Mouse (Mus musculus) forebrain, embryonic 16.5 days (tissue): ENCODE measurements at regions not wholly inside any gene's neighbourhood (a gene's known extent, or its start where the extent isn't known, plus 50 kb on each side); places are given as distances from the start of the nearest gene placed in this dataset.

Source experiments
- ATAC-seq: fragments of 200-750 bp; cut with Nextera tagmentation; 2 replicates; pipeline ENCODE4 v1.8.0; 2017; ENCODE audit warnings: mild to moderate bottlenecking, moderate library complexity
- H3K27ac ChIP-seq: fragments of 300-500 bp; sonication (generic); 2 replicates; pipeline ENCODE4 v1.5.1; 2014; ENCODE audit warnings: low read length, control low read depth
- H3K27me3 ChIP-seq: fragments of 300-500 bp; sonication (generic); replicated peaks from 2 replicates; pipeline ENCODE4 v1.6.1; 2014; ENCODE audit warnings: low read length; ENCODE audit not compliant: control insufficient read depth, insufficient read depth
- H3K36me3 ChIP-seq: fragments of 300-500 bp; sonication (generic); 2 replicates; pipeline ENCODE4 v1.6.1; 2014; ENCODE audit not compliant: control insufficient read depth, insufficient read depth
- H3K4me1 ChIP-seq: fragments of 300-500 bp; sonication (generic); replicated peaks from 2 replicates; pipeline ENCODE4 v1.6.1; 2014; ENCODE audit warnings: low read length; ENCODE audit not compliant: control insufficient read depth, insufficient read depth
- H3K4me2 ChIP-seq: fragments of 300-500 bp; sonication (generic); 2 replicates; pipeline ENCODE4 v1.6.1; 2014; ENCODE audit warnings: mild to moderate bottlenecking, low read length, control low read depth
- H3K4me3 ChIP-seq: fragments of 300-500 bp; sonication (generic); replicated peaks from 2 replicates; pipeline ENCODE4 v1.5.1; 2014; ENCODE audit warnings: mild to moderate bottlenecking, low read length, control low read depth
- H3K9ac ChIP-seq: fragments of 300-500 bp; sonication (generic); replicated peaks from 2 replicates; pipeline ENCODE4 v1.6.1; 2014; ENCODE audit warnings: low read depth, low read length, control low read depth
- H3K9me3 ChIP-seq: fragments of 300-500 bp; sonication (generic); 2 replicates; pipeline ENCODE4 v1.6.1; 2016; ENCODE audit warnings: low read length; ENCODE audit not compliant: control insufficient read depth
- WGBS: fragments of 180-500 bp; shearing (Covaris S2); extraction: QIAGEN DNeasy Blood & Tissue Kit; methylation state at CpG from one replicate; pipeline ENCODE4 v1.1.7; 2014; 5-methylcytosine and 5-hydroxymethylcytosine counted together

- Histone ChIP-seq H3K36me3 (no peaks in the 10 kb centered on the region), H3K9me3 (no peaks in the 10 kb centered on the region), H3K4me1 (peaks cover 8% of the 10 kb centered on the region; the same call in 1 of the 2 replicates), H3K9ac (no peak overlapping the region), H3K27me3 (no peaks in the 10 kb centered on the region), H3K27ac (no peak overlapping the region), H3K4me2 (no peak overlapping the region), H3K4me3 (no peak overlapping the region)
- no peak for ATAC-seq
- WGBS: 76% methylated on average over 10 of the region's 10 CpGs
These were observed 115.6 kb upstream of the Nabp1 start for GRCm38 (mm10) chr1:51593621-51594441.

- Histone ChIP-seq H3K4me3 (no peak overlapping the region), H3K4me1 (peaks cover 8% of the 10 kb centered on the region; the same call in 1 of the 2 replicates), H3K27ac (no peak overlapping the region), H3K27me3 (no peaks in the 10 kb centered on the region), H3K36me3 (no peaks in the 10 kb centered on the region), H3K4me2 (no peak overlapping the region), H3K9me3 (no peaks in the 10 kb centered on the region), H3K9ac (no peak overlapping the region)
- ATAC-seq: no peak
- WGBS: 21% methylated on average over 4 of the region's 4 CpGs
These were observed 113.7 kb upstream of the Nabp1 start for GRCm38 (mm10) chr1:51591886-51592285.

GRCm38 (mm10) chr1:51590606-51591400, 112.6 kb upstream of the Nabp1 start:
- no peaks in the 10 kb centered on the region for H3K9me3 ChIP-seq
- WGBS: 22% methylated on average over 9 of the region's 9 CpGs
- no peaks in the 10 kb centered on the region for H3K36me3 ChIP-seq
- no peak overlapping the region for H3K4me2 ChIP-seq
- no peak overlapping the region for H3K4me3 ChIP-seq
- H3K4me1 ChIP-seq: peaks cover 8% of the 10 kb centered on the region; the same call in 1 of the 2 replicates
- H3K9ac ChIP-seq: no peak overlapping the region
- no peak overlapping the region for H3K27ac ChIP-seq
- no peaks in the 10 kb centered on the region for H3K27me3 ChIP-seq
- ATAC-seq: peak; percentile 31; the same call in 1 of the 2 replicates

GRCm38 (mm10) chr1:51584925-51585424, 106.8 kb upstream of the Nabp1 start:
- no peaks in the 10 kb centered on the region for H3K9me3 ChIP-seq
- WGBS: 56% methylated on average over 3 of the region's 3 CpGs

GRCm38 (mm10) chr1:51583871-51584270, 105.6 kb upstream of the Nabp1 start:
- ATAC-seq: no peak
- WGBS: 90% methylated on average over 4 of the region's 4 CpGs
- Histone ChIP-seq H3K4me1 (no peaks in the 10 kb centered on the region), H3K27ac (no peak overlapping the region), H3K4me2 (no peak overlapping the region), H3K27me3 (no peaks in the 10 kb centered on the region), H3K36me3 (no peaks in the 10 kb centered on the region), H3K9me3 (no peaks in the 10 kb centered on the region), H3K4me3 (no peak overlapping the region), H3K9ac (no peak overlapping the region)

More at GRCm38 (mm10) chr1:51584925-51585424, 106.8 kb upstream of the Nabp1 start:
- Histone ChIP-seq H3K27ac (no peak overlapping the region), H3K4me1 (no peaks in the 10 kb centered on the region), H3K9ac (no peak overlapping the region), H3K4me2 (no peak overlapping the region), H3K36me3 (no peaks in the 10 kb centered on the region), H3K27me3 (no peaks in the 10 kb centered on the region), H3K4me3 (no peak overlapping the region)
- ATAC-seq: no peak

GRCm38 (mm10) chr1:51580074-51580473, 101.8 kb upstream of the Nabp1 start:
- no peaks in the 10 kb centered on the region for H3K27me3 ChIP-seq
- H3K9ac ChIP-seq: no peak overlapping the region
- no peaks in the 10 kb centered on the region for H3K36me3 ChIP-seq
- H3K9me3 ChIP-seq: no peaks in the 10 kb centered on the region
- 6% methylated on average over 7 of the region's 7 CpGs for WGBS
- no peak overlapping the region for H3K4me3 ChIP-seq
- no peak overlapping the region for H3K27ac ChIP-seq
- no peak for ATAC-seq
- no peak overlapping the region for H3K4me2 ChIP-seq
- no peaks in the 10 kb centered on the region for H3K4me1 ChIP-seq

- Histone ChIP-seq H3K27me3 (no peaks in the 10 kb centered on the region), H3K9ac (no peak overlapping the region), H3K4me2 (no peak overlapping the region), H3K4me1 (no peaks in the 10 kb centered on the region), H3K27ac (no peak overlapping the region), H3K4me3 (no peak overlapping the region), H3K36me3 (no peaks in the 10 kb centered on the region), H3K9me3 (no peaks in the 10 kb centered on the region)
- no peak for ATAC-seq
- WGBS: 98% methylated on average over 2 of the region's 2 CpGs
These were observed 99.5 kb upstream of the Nabp1 start for GRCm38 (mm10) chr1:51577701-51578100.

GRCm38 (mm10) chr1:51572314-51573078, 94.3 kb upstream of the Nabp1 start:
- H3K27me3 ChIP-seq: no peaks in the 10 kb centered on the region
- no peak overlapping the region for H3K27ac ChIP-seq
- no peak for ATAC-seq
- H3K9me3 ChIP-seq: no peaks in the 10 kb centered on the region
- no peak overlapping the region for H3K4me2 ChIP-seq
- H3K36me3 ChIP-seq: no peaks in the 10 kb centered on the region
- WGBS: 93% methylated on average over 8 of the region's 8 CpGs
- no peak overlapping the region for H3K9ac ChIP-seq
- H3K4me3 ChIP-seq: no peak overlapping the region
- H3K4me1 ChIP-seq: no peaks in the 10 kb centered on the region

- WGBS: 94% methylated on average over 4 of the region's 4 CpGs
- Histone ChIP-seq H3K9me3 (no peaks in the 10 kb centered on the region), H3K9ac (no peak overlapping the region), H3K4me2 (no peak overlapping the region), H3K27me3 (no peaks in the 10 kb centered on the region), H3K4me3 (no peak overlapping the region), H3K4me1 (no peaks in the 10 kb centered on the region), H3K27ac (no peak overlapping the region), H3K36me3 (no peaks in the 10 kb centered on the region)
- no peak for ATAC-seq
These were observed 91.4 kb upstream of the Nabp1 start for GRCm38 (mm10) chr1:51569625-51570024.
